Mouse (Mus musculus) skeletal muscle tissue, postnatal 0 days (tissue): ENCODE data around the gene Mrps30. TPM values are rescaled to one million over a fixed set of nuclear protein-coding genes. Genes with fewer than 3 reads are reported as not detected.

Experiments used
- polyA plus RNA-seq: library from polyadenylated mRNA; unstranded; fragments of >200 nt; fragmentation: Nextera tagmentation; extraction: Ambion mirVana; gene quantifications from 2 replicates; pipeline ENCODE4 v1.2.1, GENCODE M21; 2015

Mrps30 gene
- polyA plus RNA-seq = 37.8 and 40.1 TPM in 2 replicates

GRCm38 (mm10) chr13:118386511-118387447 lies at the start of gene Mrps30, which contains the start of gene B430218F22Rik:
TSS of gene Mrps30 (minus strand) at chr13:118387252.
TSS of gene B430218F22Rik (plus strand) at chr13:118386630.

Other genes starting within 250 kb of the Mrps30 start
- 1.1 and 1.7 TPM in 2 replicates for gene B430218F22Rik, start 622 bp downstream of the Mrps30 start, polyA plus RNA-seq